Mouse (Mus musculus) spleen, postnatal 10 days (tissue): ENCODE data around the gene Det1.

ENCODE experiments used
- DNase-seq, 2 experiments: peaks; one replicate each; pipeline ENCODE4 v3.0.0; 2021 to 2022; ENCODE audit warnings: low spot score in 2 of 2

Gene Det1

GRCm38 (mm10) chr7:78854051-78854450 lies 7.0 kb upstream of the Det1 start:
- DNase-seq, result no peak

- no peak for DNase-seq
These were observed 872 bp downstream of the Det1 start for GRCm38 (mm10) chr7:78846066-78846716.

- no peak for DNase-seq
These were observed 5.5 kb downstream of the Det1 start for GRCm38 (mm10) chr7:78841601-78842000.

- no peak for DNase-seq
These were observed 9.8 kb downstream of the Det1 start for GRCm38 (mm10) chr7:78837250-78837649.

- DNase-seq, result no peak
These were observed 11.4 kb downstream of the Det1 start for GRCm38 (mm10) chr7:78835656-78836055.

- no peak for DNase-seq
These were observed 19.2 kb downstream of the Det1 start for GRCm38 (mm10) chr7:78827749-78828362.

- no peak for DNase-seq
These were observed 20.2 kb downstream of the Det1 start for GRCm38 (mm10) chr7:78826682-78827385.

- DNase-seq, result no peak
These were observed 28.7 kb downstream of the Det1 start for GRCm38 (mm10) chr7:78818336-78818735.

- DNase-seq, result no peak
These were observed 32.3 kb downstream of the Det1 start for GRCm38 (mm10) chr7:78814766-78815165.

- no peak for DNase-seq
These were observed 33.3 kb downstream of the Det1 start for GRCm38 (mm10) chr7:78813791-78814190.

- no peak for DNase-seq
These were observed 39.9 kb downstream of the Det1 start for GRCm38 (mm10) chr7:78807192-78807591.

- DNase-seq, result peak in 1 of 2 experiments; percentile 45
These were observed 43.2 kb downstream of the Det1 start for GRCm38 (mm10) chr7:78803841-78804240.

- no peak for DNase-seq
These were observed 47.1 kb downstream of the Det1 start for GRCm38 (mm10) chr7:78799730-78800496.

GRCm38 (mm10) chr7:78797843-78798455 lies 49.1 kb downstream of the Det1 start:
- DNase-seq, result no peak

GRCm38 (mm10) chr7:78796624-78797023 lies 50.4 kb downstream of the Det1 start:
- no peak for DNase-seq

- no peak for DNase-seq
These were observed 52.4 kb downstream of the Det1 start for GRCm38 (mm10) chr7:78794571-78795092.

GRCm38 (mm10) chr7:78793895-78794570 lies 53.0 kb downstream of the Det1 start:
- no peak for DNase-seq

GRCm38 (mm10) chr7:78791359-78792222 lies 55.5 kb downstream of the Det1 start:
- peak in 1 of 2 experiments; percentile 55 for DNase-seq

- DNase-seq, result no peak
These were observed 59.2 kb downstream of the Det1 start for GRCm38 (mm10) chr7:78787793-78788380.

- DNase-seq, result no peak
These were observed 61.2 kb downstream of the Det1 start for GRCm38 (mm10) chr7:78785906-78786305.
